Mouse (Mus musculus) heart, adult 9 months (tissue): ENCODE data around the gene Git1.
A peak's percentile ranks its signal among the peaks of the same experiment; 100 is the strongest.

ENCODE experiments used
- DNase-seq, 2 experiments: peaks; one replicate each; pipeline ENCODE4 v3.0.0; 2022; ENCODE audit warnings: low spot score in 2 of 2

Gene Git1

DNA sequence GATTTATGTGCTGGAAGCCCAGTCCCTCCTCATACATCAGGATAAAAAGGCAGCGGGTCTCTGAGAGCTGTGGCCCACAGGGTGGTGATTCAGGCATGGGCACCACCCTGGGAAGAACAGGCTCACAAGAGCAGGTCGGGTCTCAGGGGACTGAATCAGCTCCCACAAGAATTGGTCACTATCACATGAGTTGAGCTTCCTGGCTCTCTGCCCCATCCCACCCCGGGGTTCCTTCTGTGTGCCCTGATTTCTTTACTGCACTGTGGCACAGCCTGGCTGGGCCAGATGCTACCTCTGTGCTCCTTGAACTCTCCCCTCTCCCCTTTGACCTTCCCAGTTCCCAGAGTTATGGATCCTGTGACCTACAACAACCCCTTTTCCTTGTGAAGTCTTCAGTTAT, 10.3 kb upstream of the Git1 start:
- no peak for DNase-seq

GRCm38 (mm10) chr11:77483510-77484255, 9.7 kb upstream of the Git1 start:
- no peak for DNase-seq

DNA sequence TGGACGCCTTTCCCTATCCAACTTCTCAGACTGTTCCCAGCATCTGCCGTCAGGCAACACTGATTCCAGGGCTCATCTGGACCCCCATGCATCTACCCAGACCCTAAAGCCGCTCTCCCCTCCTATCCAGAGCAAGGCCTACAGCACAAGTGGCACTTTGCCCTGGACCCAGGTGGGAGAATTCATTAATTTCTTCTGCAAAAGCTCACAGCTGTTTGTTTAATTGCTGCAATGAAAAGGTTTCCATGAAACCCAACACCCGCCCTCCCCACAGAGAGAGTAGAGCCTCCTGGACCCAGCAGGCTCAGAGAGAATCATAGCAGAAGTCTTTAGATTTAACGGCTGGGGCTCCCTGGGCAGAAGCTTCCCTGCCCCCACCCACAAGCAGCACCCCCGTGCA, 8.1 kb upstream of the Git1 start:
- no peak for DNase-seq

DNA sequence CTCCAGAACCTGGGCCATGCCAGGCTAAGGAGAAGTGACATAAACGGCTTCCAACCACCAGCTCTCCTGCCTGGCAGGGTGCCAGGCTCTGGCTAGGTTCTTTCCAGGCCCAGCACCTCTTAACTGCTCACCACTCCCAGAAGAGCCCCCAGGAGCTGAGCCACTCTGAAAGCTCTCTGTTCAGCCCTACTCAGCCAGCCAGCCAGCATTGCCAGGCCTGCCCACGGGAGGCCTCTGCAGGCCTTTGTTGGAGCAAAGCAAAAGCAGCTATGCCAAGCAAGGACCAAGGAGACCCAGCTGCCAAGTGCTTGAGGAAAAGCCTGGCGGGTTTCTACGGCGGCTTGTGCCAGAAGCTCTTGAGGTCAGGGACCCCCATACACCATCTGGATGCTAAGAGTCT, 6.6 kb upstream of the Git1 start:
- DNase-seq = no peak

DNA sequence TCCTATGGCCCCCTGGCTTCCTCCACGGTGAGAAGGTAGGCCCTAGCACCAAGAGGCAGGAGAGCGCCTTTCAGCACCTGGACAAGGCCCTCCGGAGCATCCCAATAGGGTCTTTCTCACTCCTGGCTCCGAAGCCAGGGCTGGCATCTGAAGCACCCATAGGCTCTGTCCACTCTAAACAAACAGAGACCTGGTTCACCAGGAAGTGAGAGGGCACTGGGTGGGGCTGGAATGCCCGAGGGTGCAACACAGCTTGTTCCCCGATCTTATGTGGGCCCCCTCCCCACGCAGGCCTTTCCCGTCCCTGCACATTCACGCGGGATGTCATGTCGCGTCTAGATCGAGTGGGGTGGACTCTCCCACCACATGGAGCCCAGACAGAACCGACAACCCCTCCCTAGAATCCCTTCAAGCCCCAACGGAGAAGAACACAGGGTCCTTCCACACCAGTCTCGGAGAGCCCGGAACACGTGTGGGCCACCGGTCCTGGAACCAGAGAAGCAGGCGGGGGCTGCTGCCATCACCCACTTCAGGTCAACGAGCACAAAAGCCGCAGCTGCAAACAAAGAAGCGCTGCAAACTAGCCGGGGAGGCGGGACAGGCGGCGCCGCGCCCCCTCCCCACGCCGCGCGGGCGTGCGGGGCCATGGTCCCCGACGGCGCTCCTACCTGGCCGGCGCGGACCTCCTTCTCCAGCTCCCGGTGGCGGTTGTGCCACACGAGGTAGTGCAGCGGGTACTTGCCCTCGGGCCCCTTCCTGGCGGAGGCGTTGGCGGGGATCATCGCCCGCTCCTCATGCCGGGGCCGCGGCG, 4.4 kb upstream of the Git1 start:
- no peak for DNase-seq

DNA sequence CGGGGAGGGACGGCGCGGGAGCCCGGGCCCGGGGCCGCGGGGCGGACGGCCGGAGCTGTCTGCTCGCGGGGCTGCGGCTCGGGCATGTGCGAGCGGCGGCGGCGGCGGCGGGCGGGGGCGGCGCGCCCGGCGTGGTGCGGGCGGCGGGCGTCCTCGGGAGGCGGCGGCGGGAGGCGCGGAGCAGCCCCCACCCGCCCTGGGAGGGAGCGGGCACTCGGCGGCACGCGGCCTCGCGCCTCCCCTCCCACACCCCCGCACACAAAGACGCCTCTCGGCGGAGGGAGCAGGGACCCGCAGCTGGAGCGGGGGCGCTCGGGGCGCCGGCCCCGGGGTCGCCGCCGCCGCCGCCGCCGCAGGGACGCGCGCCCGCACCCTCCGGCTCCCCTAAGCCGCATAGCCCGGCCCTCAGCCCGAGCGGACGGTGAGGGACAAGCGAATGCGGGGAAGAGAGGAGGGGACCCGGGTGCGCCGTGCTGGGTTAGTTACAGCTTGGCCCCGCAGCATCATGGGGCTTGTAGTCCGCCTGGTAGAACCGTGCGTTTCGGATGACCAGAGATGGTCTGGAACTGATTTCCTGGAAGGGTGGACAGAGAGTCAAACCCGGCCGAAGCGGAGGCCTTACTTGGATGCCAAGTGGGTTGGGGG, 3.6 kb upstream of the Git1 start, which contains the start of gene Ankrd13b:
Ankrd13b (minus strand) TSS at position 88 of the 645 bp plus-strand sequence.
- peak; percentile 63 to 71 for DNase-seq

GRCm38 (mm10) chr11:77490451-77490850, 2.9 kb upstream of the Git1 start:
- DNase-seq = no peak

DNA sequence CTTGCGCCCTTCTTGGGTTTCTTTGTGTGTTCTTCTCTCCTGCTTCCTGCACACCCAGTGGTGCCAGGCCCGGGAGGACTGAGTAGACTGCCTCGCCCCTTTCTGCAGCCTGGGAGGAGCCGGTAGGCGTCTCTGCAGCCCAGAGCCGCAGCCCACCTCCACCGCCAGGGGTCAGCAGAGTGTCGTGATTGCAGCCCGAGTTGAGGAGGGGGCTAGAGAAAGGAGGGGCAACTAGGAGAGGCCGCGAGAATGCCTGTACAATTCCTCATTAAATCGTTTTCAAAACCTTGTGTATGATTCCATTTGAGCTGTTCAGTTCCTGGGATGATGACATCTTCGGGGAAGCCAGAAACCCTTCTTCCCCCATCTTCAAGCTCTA, 2.2 kb upstream of the Git1 start:
- peak; percentile 83 to 86 for DNase-seq

DNA sequence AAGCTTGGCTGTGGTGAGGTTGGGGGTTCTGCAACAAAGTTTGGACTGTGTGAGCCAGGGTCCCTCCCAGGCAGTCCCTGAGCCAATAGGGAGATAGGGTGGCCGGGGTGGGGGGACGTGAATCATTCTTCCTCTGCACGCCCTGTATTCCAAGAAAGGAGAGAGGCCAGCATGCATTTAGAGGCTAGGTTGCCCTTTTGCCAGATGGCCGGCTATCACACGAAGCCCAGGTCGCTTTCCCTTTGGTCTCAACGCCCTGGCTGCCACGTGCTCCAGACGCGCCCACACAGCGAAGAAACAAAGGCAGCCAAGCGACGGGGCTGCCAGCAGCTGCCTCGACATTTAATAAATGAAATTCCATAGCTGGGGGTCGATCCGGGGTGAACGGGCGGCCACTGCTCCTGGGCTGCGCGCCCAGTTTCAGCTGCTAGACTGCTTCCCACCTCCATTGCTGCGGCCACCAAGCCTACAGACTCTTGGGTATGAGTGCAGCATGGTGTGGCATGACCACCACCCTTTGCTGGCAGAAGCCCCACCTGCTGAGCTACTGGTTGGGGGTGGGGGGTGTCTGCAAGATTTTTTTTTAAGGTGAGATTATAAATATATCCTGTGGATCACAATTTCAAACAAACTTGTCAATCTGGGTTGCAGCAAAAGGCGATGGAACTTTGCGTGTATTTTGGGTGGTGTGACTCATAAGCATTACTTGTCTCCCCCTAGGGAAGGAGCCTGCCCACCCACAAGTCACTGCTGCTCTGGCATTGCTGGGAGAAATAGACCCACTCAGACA, 1.7 kb upstream of the Git1 start:
- DNase-seq = peak; percentile 76 to 80

GRCm38 (mm10) chr11:77492311-77492871, 971 bp upstream of the Git1 start:
- DNase-seq = no peak

DNA sequence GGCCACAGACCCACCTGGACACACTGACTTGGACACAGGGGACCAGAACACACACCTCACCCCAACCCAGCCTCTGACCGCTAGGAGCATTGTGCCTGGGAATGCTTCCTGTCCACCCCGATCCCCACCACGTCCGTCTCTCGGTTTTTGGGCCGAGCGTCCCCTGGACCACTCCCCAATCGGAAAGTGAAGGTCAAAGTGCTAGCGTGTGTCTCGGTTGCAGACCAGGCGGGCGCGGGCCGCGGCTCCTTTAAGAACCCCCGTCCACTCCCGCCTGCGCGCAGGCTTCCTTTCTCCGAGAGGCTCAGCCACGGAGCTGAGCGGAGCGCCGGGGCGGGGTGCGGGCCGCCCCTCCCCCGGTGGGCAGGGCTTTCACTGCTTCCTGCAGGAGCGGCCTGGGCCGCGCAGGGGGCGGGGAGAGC, 440 bp upstream of the Git1 start:
- peak; percentile 93 to 95 for DNase-seq

- no peak for DNase-seq
Measured at GRCm38 (mm10) chr11:77494344-77494676, 948 bp downstream of the Git1 start.

GRCm38 (mm10) chr11:77494782-77495181, 1.4 kb downstream of the Git1 start:
- no peak for DNase-seq

DNA sequence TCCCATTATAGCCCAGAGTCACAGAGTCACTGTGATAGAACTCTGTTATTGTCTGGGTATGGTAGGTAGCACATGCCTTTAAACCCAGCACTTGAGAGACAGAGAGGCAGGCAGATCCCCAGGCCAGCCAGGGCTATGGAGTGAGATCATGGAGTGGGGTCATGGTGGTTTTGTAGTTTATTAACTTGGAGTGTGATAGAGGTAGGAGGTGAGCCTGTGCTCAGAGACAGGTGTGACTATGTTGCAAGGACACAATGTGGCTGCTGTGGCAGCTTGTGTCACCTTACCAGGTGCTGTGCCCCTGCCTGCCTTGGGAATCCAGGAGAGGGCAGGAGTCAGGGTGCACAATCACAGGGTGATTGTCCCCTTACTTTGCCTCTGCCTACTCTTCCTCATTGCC, 2.1 kb downstream of the Git1 start:
- DNase-seq = no peak

DNA sequence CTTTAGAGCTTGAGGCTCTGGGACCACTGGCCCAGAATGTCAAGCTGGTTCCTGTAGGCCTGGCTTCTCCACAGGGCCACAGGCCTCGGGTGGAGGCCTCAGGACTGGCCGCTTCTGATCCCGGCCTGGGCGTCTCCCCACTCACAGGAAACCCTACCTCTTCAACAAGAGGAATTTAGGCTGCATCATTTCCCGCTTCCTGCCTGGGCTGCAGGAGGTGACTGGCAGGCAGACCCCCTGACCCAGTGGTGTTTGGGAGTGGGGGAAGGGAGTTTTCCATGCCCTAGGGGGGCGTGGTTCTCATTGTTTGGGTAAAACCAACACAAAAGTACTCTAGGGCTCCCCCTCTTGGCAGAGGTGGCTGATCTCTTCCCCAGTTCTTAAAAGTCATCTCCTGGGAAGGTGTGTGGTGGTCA, 4.0 kb downstream of the Git1 start:
- DNase-seq = peak; percentile 87 to 91

DNA sequence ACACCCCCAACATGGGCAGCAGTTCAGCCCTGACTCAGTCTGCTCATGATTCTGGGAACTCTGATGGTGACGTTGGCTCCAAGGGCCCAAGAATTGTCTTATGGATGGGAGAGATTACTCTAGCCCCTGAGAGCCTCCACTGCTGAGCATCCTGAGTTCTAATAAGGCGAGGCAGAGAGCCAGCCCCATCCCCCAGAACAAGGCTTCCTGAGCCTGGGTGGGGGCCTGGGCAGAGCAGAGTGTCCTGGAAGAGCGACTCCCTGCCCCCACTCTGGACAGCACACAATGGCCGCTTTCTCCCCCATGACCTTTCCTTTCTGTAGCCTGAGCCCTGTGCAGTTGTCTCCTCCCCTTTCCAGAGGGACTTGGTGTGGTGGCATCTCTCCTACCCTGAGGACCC, 4.5 kb downstream of the Git1 start:
- DNase-seq = peak in 1 of 2 experiments; percentile 67

DNA sequence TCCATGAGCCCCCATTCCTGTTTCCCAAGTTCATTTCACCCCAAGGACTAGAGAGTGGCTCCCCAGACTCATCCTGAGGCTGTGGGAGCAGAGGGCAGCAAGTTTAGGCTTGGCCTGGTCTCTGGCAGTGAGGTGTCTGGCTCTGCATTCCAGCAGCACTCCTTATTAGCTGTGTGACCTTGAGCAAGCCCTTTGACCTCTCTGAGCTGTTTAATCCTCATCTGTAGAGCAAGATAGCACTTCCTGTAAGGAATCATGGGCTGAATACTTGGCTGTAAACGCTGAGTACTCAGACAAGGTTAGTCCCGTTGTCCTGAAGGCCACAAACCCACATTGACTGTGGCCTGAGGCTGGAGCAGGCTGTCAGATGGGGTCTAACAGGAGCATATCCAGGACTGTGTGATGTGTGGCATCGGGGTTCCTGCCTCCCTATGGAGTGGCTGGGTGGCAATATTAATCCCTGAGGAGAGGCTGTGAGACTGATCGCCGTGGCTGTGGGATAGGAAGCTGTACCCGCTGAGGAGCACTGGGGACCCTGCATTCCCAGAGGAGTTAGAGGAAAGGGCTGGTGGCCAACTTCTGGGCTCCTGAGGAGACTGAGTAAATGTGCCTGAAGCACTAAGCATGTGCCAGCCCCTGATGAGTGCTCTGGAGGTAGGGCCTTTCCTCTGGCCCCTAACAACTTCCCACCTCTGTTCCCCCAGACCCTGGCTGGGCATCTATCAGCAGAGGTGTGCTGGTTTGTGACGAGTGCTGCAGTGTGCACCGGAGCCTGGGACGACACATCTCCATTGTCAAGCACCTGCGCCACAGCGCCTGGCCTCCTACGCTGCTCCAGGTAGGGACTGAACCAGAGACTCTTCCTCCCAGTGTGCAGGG, 5.1 kb downstream of the Git1 start:
- DNase-seq = no peak

DNA sequence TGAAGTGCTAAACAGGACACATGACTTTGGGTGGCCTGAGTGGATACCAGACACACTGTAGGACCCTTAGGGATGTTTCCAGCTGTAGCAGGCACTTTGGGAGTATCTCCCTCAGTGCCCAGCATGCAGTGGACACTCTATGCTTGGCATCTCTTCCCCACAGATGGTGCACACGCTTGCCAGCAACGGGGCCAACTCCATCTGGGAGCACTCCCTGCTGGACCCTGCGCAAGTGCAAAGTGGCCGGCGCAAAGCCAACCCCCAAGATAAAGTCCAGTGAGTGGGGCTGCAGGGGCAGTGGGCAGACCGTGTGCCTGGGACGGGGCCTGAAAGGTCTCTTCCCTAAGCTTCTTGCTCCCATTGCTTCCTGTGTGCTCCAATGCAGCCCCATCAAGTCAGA, 6.0 kb downstream of the Git1 start:
- DNase-seq = no peak

GRCm38 (mm10) chr11:77500361-77501325, 7.3 kb downstream of the Git1 start:
- DNase-seq = no peak
